Mouse (Mus musculus): ENCODE measurements around the gene Epb41l5.

Epb41l5 gene

GRCm38 (mm10) chr1:119533093-119533805 is 115.6 kb downstream of the Epb41l5 start:
- no peak for DNase-seq (ENCODE audit: low read depth)

DNA sequence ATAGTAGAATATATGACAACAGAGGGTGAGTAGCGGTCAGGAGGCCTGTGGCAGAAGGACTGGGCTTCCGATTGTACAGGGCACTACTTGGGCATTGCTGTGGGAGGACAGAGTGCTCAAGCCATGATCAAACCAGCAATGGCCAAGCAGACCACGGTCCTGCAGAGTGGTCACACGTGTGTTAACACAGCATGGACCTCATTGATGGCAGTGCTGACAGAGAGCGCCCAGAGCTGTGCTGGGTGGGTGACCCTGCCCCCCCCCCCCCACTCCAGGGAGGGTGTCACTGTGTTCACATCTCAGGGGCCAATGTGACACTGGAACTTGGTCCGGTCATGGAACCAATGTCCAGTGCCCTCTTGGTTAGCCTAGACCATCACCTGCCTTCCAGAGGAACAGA is 116.6 kb downstream of the Epb41l5 start:
- no peak for DNase-seq (ENCODE audit: low read depth)

DNA sequence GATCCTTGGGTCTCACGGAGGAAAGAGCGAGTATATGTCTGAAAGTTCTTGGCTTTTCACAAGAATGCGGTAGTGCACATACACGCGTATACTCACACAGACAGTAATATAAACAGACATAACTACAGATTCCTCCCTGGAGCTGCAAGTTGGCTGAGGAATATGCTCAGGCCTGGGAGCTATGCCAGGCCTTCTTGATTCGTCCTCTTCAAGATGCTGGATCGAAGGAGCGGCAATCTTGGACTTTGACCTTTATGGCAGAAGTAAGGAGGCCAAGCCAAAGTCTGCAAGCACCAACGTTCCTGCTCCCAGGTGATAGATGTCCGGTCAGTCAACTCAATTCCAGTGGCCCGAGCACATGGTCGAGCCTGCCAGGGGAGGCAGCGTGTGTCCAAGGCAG is 117.9 kb downstream of the Epb41l5 start:
- DNase-seq (ENCODE audit: low read depth): no peak

DNA sequence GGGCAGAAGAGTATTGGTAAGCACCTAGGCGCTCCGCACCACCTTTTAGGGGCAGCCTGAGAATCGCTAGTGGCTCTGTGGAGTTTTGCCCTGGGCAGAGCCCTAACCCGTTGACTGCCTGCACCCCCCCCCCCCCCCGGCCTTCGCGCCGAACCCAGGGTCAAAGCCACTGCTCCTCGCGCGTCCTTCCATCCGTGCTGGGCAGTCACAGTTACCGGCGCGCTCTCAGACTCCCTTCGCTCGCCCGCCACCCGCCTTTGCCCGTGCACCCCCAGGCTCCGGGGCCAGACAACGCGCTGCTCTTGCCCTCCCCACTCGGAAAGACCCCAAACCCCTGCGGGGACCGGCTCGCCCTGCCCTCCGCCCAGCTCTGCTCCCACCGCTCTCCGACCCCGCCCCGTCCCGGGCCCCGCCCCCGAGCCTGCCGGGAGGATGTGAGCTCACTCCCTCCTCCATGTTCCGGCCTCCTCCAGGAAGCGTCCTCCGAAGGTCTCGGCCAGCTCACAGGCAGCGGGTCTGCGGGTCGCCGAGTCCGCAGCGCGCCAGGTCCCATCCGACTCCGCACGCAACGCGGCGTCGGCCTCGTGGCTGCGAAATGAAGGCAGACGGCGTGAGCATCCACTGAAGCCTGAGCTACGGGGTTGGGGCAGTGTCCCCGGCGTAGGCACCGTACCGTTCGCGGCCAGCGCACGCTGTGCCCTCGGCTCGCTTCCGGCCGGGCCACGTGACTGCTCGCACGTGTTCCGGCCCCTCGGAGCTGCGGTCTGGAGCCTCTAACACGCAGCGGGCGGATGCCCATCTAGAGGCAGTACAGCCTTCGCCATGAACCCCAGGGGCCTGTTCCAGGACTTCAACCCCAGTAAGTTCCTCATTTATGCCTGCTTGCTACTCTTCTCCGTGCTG is 122.9 kb downstream of the Epb41l5 start, which contains the start of gene Tmem185b:
Tmem185b (plus strand) TSS at position 472 of the 903 bp plus-strand sequence.
- DNase-seq (ENCODE audit: low read depth): peak; percentile 62

- DNase-seq (ENCODE audit: low read depth): no peak
Measured at GRCm38 (mm10) chr1:119525004-119525444, 123.8 kb downstream of the Epb41l5 start.

- DNase-seq (ENCODE audit: low read depth): no peak
Measured at GRCm38 (mm10) chr1:119523826-119524225, 125.0 kb downstream of the Epb41l5 start.

DNA sequence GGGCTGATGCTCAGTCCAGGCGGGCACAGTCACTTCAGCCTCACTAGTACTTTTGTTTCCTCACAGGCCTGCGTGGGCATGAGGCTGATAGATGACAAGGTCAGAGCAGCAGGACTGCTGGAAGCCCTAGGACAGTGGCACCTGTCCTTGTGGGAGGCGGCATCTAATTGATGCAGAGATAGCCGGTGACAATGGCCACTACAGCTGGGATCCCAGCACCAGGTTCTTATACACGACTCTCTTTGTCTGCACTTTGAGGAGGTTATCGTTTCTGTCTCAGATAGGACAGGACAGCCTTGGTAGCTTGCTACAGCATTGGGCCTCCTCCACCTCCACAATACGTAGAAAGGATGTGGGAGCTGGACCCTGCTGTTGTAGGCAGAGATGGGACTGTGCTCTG is 125.4 kb downstream of the Epb41l5 start:
- DNase-seq (ENCODE audit: low read depth): no peak

- DNase-seq (ENCODE audit: low read depth): no peak
Measured at GRCm38 (mm10) chr1:119522726-119523125, 126.1 kb downstream of the Epb41l5 start.

GRCm38 (mm10) chr1:119521681-119522080 is 127.1 kb downstream of the Epb41l5 start:
- DNase-seq (ENCODE audit: low read depth): no peak

GRCm38 (mm10) chr1:119521029-119521428 is 127.8 kb downstream of the Epb41l5 start:
- DNase-seq (ENCODE audit: low read depth): no peak

DNA sequence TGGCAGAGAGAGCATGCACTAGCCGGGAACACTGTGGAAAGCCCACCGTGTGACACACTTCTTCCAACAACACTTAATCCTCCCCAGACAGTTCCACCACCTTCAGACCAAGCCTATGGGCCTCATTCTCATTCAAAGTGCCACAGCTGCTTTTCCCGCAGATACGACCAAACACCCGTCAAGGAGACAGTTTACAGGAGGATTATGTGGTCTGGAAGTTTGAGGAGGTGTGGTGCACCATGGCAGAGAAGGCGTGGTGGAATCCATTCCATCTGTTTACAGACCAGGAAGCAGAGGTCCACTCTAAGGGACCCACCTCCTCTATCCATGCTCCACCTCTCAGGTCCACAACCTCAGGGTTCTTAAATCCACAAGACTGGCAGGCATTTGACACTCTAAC is 129.5 kb downstream of the Epb41l5 start:
- no peak for DNase-seq (ENCODE audit: low read depth)

DNA sequence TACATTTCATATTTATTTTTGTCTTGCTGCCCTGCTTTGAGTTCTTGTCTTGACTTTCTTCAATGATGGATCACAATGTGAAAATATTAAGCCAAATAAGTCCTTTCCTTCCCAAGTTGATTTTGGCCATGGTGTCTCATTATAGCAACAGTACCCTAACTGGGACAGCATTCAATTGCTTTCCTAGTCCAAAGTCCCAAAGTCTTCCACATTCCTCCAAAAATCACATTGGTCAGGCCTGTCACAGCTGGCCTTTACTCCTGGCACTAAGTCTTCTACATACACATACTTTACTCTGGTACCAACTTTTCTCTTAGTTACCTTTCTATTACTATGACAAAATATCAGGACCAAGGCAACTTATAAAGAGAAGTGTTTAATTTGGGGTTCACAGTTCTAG is 130.0 kb downstream of the Epb41l5 start:
- no peak for DNase-seq (ENCODE audit: low read depth)

DNA sequence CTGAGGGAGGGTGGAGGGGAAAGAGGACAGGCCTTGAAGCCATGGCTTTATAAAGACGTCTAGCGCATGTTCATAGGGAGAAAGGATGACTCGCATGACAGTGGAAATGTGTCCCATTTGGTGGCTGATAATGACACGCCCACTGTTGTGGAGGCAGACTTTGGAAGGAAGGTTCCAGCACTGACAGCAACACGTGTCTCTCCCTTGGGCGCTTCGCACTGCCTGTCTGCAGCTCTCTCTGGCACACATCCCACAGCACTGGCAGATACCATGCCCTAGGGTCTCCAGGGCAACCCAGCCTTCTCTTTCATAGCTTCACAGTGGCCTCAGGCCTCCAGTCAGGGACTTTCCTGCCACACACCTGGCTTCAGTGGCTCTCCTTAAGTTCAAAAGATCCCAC is 130.7 kb downstream of the Epb41l5 start:
- DNase-seq (ENCODE audit: low read depth): no peak

GRCm38 (mm10) chr1:119510857-119511256 is 137.9 kb downstream of the Epb41l5 start:
- no peak for DNase-seq (ENCODE audit: low read depth)

DNA sequence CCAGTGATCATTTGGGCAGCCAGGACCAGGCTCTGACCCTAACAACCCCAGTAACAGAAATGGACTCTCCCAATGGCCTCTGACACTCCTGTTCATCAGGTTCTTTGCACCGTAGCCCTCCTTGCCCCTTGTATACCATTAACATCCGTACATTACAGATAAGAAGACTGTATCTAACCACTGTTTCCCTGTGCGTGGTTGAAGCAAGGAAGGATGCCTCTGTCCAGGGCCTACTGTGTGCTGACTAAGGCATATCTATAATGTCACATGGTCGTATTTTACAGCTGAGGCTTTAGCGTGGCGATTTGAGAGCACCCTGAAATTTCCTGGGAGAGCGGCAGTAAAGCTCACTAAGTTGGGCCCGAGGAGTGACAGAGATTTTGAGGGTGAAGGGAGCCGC is 138.4 kb downstream of the Epb41l5 start:
- DNase-seq (ENCODE audit: low read depth): no peak

- no peak for DNase-seq (ENCODE audit: low read depth)
Measured at GRCm38 (mm10) chr1:119509474-119509873, 139.3 kb downstream of the Epb41l5 start.

- no peak for DNase-seq (ENCODE audit: low read depth)
Measured at GRCm38 (mm10) chr1:119508548-119508947, 140.3 kb downstream of the Epb41l5 start.

GRCm38 (mm10) chr1:119505951-119506350 is 142.8 kb downstream of the Epb41l5 start:
- no peak for DNase-seq (ENCODE audit: low read depth)

DNA sequence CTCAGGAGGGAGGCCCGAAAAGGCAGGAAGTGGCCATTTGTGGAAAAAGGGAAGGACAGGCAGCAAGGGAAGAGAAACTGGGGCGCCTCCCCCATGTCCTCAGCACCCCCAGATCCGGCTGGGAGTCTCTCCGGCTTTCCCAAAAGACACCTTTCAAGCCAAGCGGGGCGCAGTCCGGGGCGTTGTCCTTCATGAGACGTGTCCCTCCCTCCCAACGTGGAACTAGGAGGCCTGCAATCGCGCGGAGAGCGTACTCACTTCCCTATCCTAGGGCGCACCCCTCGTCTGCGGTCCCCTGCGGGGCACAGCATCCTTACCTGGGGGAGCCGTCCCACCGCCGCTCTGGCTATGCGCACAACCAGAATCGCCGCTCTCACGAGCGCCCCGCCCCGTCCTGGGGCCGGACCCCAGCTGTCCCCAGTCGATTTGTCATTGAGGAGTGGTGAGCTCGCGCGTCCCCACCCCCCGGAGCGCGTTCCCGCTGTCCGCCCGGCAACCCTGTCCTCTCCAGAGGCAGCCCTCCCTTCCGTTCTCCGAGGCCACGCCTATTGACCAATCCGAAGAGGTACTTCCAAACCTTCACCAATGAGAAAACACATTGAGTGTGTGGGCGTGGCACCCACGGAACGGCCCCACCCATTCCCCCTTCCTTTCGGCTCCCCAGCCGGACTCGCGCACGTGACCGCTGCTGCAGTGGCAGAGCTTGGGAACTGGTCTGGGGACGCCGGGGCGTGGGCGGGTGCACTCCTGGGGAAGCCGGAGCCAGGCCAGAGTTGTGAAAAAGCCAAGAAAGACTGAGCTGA is 144.3 kb downstream of the Epb41l5 start, which contains the start of gene Ralb:
Ralb (minus strand) TSS at position 535 of the 803 bp plus-strand sequence.
- DNase-seq (ENCODE audit: low read depth): peak; percentile 95

DNA sequence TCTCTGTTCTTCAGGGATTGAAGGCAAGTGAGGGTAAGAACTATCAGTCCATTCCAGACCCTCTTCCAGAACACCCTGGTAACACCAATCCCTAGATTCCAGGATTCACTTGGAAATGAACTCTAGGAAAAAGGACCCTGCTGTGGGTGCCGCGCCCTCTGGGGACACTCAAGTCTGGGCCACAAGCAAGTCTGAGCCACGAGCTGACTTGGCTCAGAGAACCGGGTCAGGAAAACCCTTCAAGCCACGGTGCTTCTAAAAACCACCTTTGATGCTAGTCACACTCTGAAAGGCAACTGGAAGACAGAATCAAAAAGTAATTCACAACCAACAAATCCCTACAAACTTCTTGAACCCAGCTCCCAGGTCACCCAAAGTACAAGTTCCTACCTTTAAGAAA is 145.0 kb downstream of the Epb41l5 start:
- DNase-seq (ENCODE audit: low read depth): no peak

GRCm38 (mm10) chr1:119503181-119503580 is 145.6 kb downstream of the Epb41l5 start:
- DNase-seq (ENCODE audit: low read depth): no peak

DNA sequence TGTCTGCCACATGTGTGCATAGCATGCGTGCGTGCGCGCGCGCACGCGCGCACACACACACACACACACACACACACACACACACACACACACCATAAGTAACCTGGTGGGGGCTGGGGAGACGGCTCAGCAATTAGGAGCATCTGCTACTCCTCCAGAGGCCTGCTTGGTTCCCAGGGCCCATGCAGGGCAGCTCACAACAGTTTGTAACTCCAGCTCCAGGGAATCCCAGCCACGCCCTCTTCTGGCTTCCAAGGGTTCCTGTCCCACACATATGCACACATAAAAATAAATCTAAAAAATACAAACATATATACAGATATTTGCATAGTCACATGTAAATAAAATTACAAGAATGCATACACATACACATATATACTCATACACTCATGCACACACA is 146.1 kb downstream of the Epb41l5 start:
- no peak for DNase-seq (ENCODE audit: low read depth)
